Mouse (Mus musculus): ENCODE results near the gene Cyp2g1. TPM values are rescaled to one million over a fixed set of nuclear protein-coding genes. Genes with fewer than 3 reads are reported as not detected.
"Not testable (repeated sequence)": the region's sequence is repeated elsewhere in the genome, so short reads cannot be mapped to it uniquely, and the experiment has no call there.

Gene Cyp2g1
- total RNA-seq (2018; cell fraction: chromatin; rRNA removed), result not detected
- not detected for total RNA-seq (2018; cell fraction: cytosol; rRNA removed)
- total RNA-seq (2018; cell fraction: nucleus; rRNA removed), result not detected
- polyA plus RNA-seq (2018), result not detected in 3 replicates

DNA sequence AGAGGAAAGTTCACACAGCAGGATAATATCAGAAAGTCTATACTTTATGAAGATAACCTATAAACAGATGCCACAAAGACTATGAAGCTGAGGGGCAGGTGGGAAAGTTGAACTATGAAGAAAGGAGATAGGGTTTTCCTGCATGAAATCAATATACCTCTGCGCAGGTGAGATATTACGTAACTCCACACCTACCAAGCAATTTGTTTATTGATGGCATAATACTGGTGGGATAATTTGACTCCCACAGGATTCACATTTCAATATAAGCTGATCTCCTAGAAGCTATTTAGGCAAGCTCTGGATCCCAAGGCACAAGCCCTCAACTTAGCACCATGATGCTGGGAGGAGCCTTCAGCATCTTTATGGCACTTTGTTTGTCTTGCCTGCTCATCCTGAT, at the start of gene Cyp2g1:
Gene Cyp2g1, plus strand, starts transcription at position 301 of the 400 bp plus-strand sequence.
- no peak within 1 kb of the TSS for H3K4me3 ChIP-seq (ENCODE audit: inconsistent target)
- H3K27ac ChIP-seq, result no peak within 1 kb of the TSS
- no peaks in the 10 kb centered on the region for H3K79me2 ChIP-seq (ENCODE audit: inconsistent target)
- no peaks in the 10 kb centered on the region for H3K36me3 ChIP-seq (ENCODE audit: inconsistent target)
- WGBS (ENCODE audit: missing documents), result 87% methylated on average over 2 of the region's 2 CpGs

DNA sequence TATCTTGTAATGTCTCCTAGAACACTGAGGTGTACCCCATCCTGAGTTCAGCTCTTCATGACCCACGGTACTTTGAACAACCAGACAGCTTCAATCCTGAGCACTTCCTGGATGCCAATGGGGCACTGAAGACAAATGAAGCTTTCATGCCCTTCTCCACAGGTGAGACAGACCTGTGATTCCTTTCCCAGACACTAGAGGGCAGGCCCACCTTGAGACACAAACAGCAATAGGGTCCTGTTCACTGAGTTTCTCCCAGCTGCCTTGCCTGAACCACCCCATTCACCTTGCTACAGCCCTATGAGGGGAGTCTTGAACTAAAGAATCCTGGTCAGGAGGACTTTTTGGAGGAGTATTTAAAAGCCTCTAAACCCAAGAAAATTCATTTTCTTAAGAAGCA, 41.6 kb upstream of the Cyp2g1 start:
- no peaks in the 10 kb centered on the region for H3K36me3 ChIP-seq (ENCODE audit: inconsistent target)
- no peaks in the 10 kb centered on the region for H3K79me2 ChIP-seq (ENCODE audit: inconsistent target)
- no peak overlapping the region for H3K4me3 ChIP-seq (ENCODE audit: inconsistent target)
- 55% methylated on average over 1 of the region's 1 CpGs for WGBS (ENCODE audit: missing documents)
- no peak overlapping the region for H3K27ac ChIP-seq

DNA sequence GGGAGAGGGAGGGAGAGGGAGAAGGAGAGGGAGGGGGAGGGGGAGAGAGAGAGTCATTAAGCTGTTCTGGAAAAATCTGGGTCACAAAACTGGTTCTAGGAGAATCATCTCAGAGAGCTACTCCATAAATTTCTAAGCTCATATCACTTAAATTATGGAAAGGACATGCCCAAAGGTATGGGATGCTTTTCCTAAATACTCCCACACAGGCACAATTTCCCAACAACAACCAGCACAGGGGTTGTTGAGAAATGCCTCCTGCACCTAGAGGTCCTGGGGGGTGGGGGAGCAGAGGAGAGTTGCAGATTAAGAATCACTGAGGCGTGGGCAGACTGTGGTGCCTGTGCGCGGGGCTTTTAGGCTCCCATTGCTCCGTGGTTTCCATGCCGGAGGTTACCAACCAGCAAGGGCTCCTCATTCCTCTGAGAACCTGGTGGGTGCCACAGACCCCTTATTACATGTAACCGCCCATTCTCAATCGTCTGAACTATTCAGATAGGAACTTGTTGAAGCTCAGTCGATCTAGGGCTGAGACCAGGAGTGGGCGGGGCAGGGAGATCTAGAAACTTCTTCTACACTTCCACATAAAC, 38.7 kb upstream of the Cyp2g1 start:
- 85% methylated on average over 8 of the region's 9 CpGs for WGBS (ENCODE audit: missing documents)
- Histone ChIP-seq H3K36me3 (ENCODE audit: inconsistent target) (no peaks in the 10 kb centered on the region), H3K4me3 (ENCODE audit: inconsistent target) (no peak overlapping the region), H3K79me2 (ENCODE audit: inconsistent target) (no peaks in the 10 kb centered on the region), H3K27ac (no peak overlapping the region)

DNA sequence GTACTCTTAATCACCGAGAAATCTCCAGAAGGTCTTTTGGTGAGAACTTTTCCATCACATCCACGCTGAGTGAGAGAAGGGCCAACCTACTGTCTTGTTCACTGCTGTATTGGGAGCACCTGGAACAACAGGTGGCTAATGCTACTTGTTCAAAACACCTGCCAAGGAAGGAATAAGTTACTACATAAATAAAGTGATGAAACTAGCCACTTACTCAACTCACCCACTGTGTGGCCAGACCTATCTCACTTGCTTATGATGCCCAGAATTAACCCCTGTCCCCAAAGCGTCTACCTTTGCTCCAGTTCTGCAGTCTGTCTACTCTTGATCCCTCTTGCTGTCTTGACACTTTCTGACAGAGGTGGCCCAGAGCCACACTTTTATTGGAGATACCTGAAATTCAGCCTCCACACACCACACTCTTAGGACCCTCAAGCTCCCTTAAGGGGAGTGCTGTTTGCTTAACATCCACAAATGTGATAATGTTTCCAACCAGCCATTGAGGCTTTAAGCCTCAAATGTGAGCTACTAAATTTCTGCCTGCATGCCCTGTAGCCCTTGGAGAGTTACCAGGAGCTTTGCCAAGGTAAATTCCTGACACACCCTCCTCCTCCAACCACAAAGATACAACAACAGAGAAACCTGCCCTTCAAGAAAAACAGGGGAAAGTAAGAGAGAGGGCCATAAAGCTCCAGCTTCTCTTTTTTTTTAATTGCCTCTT, 35.7 kb upstream of the Cyp2g1 start:
- 89% methylated on average over 3 of the region's 3 CpGs for WGBS (ENCODE audit: missing documents)
- no peaks in the 10 kb centered on the region for H3K36me3 ChIP-seq (ENCODE audit: inconsistent target)
- no peaks in the 10 kb centered on the region for H3K79me2 ChIP-seq (ENCODE audit: inconsistent target)
- no peak overlapping the region for H3K27ac ChIP-seq
- H3K4me3 ChIP-seq (ENCODE audit: inconsistent target), result no peak overlapping the region

DNA sequence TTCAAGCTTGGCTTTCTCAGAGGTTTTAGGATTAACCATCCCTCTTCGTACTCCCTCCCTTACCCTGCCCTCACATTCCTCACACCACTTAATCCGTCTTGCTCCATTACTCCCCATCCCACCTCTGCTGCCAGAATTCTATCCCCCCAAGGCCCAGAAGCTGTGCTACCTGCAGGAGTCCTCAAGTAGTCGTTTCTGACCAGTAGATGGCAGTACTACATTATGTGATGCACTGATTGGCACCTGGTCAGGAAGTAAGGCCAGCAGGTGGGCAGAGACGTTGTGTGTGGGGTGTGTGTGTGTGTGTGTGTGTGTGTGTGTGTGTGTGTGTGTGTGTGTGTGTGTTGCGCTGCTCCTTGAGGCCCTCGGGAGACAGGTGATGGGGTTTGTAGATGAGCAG, 32.8 kb upstream of the Cyp2g1 start:
- Histone ChIP-seq H3K4me3 (ENCODE audit: inconsistent target) (no peak overlapping the region), H3K36me3 (ENCODE audit: inconsistent target) (no peaks in the 10 kb centered on the region), H3K27ac (no peak overlapping the region), H3K79me2 (ENCODE audit: inconsistent target) (no peaks in the 10 kb centered on the region)
- whole genome bisulfite sequencing (ENCODE audit: missing documents), result 26% methylated on average over 6 of the region's 6 CpGs

DNA sequence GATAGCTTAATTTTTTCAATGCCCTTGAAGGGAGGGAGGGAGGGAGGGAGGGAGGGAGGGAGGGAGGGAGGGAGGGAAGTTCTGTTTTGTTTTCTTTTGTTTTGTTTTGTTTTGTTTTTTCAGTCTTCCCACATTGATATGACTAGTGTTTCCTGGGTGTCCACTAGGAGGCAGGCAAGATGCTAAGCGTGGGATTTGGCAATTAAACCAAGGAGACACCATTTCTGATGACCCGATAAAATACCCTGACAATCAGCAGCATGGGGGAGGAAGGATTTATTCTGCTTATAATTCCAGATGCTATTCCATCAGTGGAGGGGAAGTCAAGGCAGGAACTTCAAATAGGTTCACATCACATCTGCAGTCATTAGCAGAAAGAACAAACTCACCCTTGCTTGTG, 30.9 kb upstream of the Cyp2g1 start:
- 64% methylated on average over 2 of the region's 2 CpGs for WGBS (ENCODE audit: missing documents)
- no peaks in the 10 kb centered on the region for H3K36me3 ChIP-seq (ENCODE audit: inconsistent target)
- no peaks in the 10 kb centered on the region for H3K79me2 ChIP-seq (ENCODE audit: inconsistent target)
- no peak overlapping the region for H3K4me3 ChIP-seq (ENCODE audit: inconsistent target)
- H3K27ac ChIP-seq, result no peak overlapping the region

DNA sequence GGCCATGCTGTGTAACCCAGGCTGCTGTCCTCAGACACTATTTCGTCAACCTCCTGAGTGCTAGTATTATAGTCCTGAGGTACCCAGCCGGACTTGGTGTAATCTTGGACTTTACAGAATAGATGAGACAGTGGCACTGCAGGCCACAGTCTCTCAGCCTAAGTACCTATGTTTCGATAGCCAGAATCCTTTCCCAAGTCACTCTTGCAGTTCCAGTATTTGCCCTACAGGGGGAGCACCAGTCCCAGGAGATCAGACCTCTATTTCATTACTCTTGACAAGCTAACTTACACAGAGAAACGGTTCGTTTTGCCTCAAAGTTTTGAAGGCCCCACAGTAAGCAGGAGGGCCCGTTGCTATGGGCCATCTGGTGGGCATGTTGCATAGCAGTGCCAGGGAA, 30.2 kb upstream of the Cyp2g1 start:
- Histone ChIP-seq H3K4me3 (ENCODE audit: inconsistent target) (no peak overlapping the region), H3K79me2 (ENCODE audit: inconsistent target) (no peaks in the 10 kb centered on the region), H3K27ac (no peak overlapping the region), H3K36me3 (ENCODE audit: inconsistent target) (no peaks in the 10 kb centered on the region)
- 35% methylated on average over 6 of the region's 6 CpGs for WGBS (ENCODE audit: missing documents)

DNA sequence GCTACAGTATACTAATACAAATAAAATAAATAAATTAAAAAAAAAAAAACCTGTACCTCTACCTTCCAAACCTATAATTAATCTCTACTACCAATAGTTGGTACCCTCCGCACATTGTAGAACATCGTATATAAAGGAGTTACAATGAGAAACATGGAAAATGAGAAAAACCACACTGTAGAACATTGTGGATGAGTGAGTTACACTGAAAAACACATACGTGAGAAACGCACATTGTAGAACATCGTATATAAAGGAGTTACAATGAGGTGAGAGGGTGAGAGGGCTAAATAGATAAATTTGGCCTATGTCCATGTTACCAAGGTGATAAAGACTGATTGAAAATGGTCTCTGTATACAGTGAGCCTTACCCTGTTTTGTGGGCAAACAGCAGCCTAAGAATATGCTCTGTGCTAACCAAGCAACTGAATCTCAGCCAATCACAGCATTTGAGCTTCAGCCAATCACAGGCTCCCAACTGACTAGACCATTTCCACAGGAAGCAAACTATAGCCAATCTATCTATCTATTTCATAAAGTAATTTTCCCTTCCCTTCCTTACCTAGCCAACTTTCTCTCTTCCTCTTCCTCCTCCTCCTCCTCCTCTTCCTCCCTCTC, 28.8 kb upstream of the Cyp2g1 start:
- 97% methylated on average over 5 of the region's 5 CpGs for WGBS (ENCODE audit: missing documents)
- Histone ChIP-seq H3K36me3 (ENCODE audit: inconsistent target) (no peaks in the 10 kb centered on the region), H3K79me2 (ENCODE audit: inconsistent target) (no peaks in the 10 kb centered on the region), H3K27ac (no peak overlapping the region), H3K4me3 (ENCODE audit: inconsistent target) (no peak overlapping the region)

DNA sequence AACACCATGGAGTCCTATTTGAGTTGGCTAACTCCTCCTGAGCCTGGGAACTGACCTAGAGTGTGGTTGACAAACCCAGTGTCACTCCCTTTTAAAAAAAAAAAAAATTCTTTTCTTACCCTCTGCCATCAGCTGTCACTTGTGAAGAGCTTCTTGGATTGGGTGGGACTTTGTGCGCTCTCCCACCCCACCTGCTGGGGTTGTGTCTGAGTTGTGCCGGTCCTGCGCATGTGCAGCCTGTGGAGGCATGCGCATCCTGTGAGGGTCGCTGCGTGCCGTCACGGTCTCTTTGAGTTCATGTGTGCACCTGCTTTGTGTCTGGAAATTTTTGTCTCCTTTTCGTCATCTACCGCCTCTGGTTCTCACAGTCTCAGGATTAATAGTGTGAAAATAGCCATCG, 28.2 kb upstream of the Cyp2g1 start:
- Histone ChIP-seq H3K4me3 (ENCODE audit: inconsistent target) (no peak overlapping the region), H3K79me2 (ENCODE audit: inconsistent target) (no peaks in the 10 kb centered on the region), H3K36me3 (ENCODE audit: inconsistent target) (no peaks in the 10 kb centered on the region), H3K27ac (no peak overlapping the region)
- WGBS (ENCODE audit: missing documents), result 17% methylated on average over 11 of the region's 11 CpGs

DNA sequence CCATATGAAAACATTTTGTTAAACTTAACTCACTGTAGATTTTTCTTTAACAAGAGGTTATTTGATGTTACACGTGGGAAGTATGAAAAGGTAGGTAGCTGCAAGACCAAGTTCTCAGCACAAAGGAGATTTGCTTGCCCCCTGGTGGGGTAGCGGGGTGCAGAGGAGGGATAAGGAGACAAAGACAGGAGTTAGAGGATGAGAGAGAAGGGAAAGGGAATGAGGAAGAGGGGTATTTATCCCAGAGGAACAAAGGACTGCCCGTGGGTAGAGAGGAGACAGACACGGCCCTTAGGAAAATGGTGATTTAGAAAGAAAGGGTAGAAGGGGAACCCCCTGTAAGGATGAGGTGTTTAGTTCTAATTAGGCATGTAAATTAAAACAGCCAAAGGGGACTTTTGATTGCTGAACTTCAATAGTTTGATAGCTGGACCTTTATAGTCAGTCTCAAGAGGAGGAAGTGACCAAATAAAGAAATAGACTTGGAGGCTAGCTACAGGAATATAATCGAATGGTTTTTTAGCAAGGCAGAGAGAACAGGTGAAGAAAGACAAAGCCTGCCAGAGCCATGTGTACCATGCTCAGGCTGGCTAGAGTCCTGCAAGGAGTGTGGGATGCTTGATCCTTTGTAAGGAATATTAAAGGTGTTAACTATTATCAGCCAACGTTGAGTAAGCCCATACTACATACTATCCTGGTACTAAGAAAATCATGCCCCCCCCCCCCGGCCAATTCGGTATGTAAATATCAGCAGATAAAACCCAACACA, 27.5 kb upstream of the Cyp2g1 start:
- Histone ChIP-seq H3K4me3 (ENCODE audit: inconsistent target) (no peak overlapping the region), H3K27ac (no peak overlapping the region), H3K36me3 (ENCODE audit: inconsistent target) (no peaks in the 10 kb centered on the region), H3K79me2 (ENCODE audit: inconsistent target) (no peaks in the 10 kb centered on the region)
- 23% methylated on average over 8 of the region's 8 CpGs for WGBS (ENCODE audit: missing documents)

DNA sequence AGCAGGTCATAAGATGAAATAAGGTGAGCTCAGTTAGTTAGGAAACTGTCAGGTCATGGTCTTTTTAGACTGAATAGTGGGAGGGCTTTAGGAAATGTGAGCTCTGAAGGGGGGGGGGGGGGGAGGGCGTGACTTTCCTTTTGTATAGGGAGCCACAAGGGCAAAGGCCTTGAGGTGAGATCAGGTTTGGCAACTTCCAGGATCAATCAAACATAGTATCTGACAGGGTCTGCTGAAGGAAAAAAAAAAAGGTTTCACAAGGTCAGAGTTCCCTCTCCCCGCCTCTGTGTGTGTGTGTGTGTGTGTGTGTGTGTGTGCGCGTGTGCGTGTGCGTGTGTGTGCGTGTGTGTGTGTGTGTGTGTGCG, 26.9 kb upstream of the Cyp2g1 start:
- no peak overlapping the region for H3K27ac ChIP-seq
- 33% methylated on average over 6 of the region's 8 CpGs for WGBS (ENCODE audit: missing documents)
- no peaks in the 10 kb centered on the region for H3K36me3 ChIP-seq (ENCODE audit: inconsistent target)
- H3K4me3 ChIP-seq (ENCODE audit: inconsistent target), result no peak overlapping the region
- H3K79me2 ChIP-seq (ENCODE audit: inconsistent target), result no peaks in the 10 kb centered on the region

DNA sequence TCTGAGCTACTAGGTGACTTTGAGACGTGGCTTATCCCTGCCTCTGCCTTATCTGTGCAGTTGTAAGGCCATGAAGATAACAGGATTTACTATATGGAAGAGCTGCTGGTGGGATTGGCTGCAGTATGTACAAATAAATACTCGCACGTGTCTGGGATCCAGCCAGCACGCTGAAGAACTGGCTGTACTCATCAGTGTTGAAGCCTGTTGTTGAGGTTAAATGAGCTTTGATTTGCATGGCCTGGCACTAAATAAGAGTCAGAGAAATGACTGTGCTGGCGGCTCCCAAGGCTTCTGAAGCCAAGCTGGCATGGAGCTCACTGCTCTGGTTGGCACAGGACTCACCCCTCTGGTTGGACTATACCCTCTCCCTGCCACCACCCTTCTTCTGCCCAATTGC, 25.5 kb upstream of the Cyp2g1 start:
- H3K79me2 ChIP-seq (ENCODE audit: inconsistent target), result no peaks in the 10 kb centered on the region
- H3K4me3 ChIP-seq (ENCODE audit: inconsistent target), result no peak overlapping the region
- H3K36me3 ChIP-seq (ENCODE audit: inconsistent target), result no peaks in the 10 kb centered on the region
- H3K27ac ChIP-seq, result no peak overlapping the region
- WGBS (ENCODE audit: missing documents), result 80% methylated on average over 5 of the region's 5 CpGs

DNA sequence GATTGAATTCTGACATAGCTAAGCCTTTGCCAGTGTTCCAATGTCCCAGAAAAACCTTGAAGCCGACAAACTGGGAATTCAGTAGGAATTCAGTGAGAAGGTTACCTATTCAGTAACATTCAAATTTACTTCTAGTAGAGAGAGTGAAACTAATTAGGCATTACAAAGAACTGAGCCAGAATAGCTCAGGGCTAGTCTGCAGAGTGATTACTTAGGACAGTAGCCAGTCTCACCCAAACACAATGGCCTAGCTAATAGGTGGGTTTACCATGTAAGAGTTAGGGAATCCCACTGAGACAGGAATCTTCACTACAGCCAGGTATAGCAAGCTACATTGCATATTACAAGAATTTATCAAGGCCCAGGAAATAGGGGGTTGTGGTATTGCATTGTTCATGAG, 22.7 kb upstream of the Cyp2g1 start:
- WGBS (ENCODE audit: missing documents), result 50% methylated on average over 1 of the region's 1 CpGs
- H3K36me3 ChIP-seq (ENCODE audit: inconsistent target); H3K27ac ChIP-seq; H3K4me3 ChIP-seq (ENCODE audit: inconsistent target); H3K79me2 ChIP-seq (ENCODE audit: inconsistent target): not testable (repeated sequence)

DNA sequence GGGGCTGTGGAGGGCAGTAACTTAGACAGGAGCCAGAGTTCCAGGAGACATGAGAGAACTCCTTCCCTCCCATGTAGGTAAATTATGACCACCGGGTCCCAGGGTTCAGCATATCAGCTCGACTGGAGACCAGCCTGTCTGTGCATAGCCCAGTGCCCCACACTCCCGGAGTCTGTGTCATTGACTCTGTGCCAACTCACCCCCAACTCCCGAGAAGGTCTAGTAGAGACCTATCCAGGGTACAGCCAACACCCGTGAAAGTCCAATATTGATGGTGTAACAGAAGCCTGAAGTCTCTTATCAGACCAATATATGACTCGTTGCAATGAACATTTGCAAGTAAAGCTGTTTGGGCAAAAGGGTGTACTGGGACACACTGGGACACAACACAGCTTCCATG, 18.7 kb upstream of the Cyp2g1 start:
- Histone ChIP-seq H3K36me3 (ENCODE audit: inconsistent target) (no peaks in the 10 kb centered on the region), H3K4me3 (ENCODE audit: inconsistent target) (no peak overlapping the region), H3K79me2 (ENCODE audit: inconsistent target) (no peaks in the 10 kb centered on the region), H3K27ac (no peak overlapping the region)
- WGBS (ENCODE audit: missing documents), result 79% methylated on average over 6 of the region's 6 CpGs

DNA sequence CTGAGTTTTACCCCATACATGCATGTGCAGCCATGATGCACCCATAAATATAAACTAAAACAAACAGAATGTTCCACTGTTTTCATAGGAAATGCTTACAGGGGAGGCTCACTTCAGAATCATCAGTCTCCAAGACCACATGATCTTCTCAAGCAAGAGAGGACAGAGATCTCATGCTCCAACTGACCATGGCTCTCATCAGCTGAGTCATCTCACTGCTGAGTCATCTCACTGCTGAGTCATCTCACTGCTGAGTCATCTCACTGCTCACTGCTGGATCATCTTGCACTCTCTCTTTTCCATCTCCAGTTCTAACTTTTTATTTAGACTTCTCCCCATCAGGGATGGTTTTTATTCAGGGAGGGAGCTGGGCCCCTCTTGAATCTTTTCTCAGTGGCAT, 8.6 kb upstream of the Cyp2g1 start:
- Histone ChIP-seq H3K27ac (no peak overlapping the region), H3K79me2 (ENCODE audit: inconsistent target) (no peaks in the 10 kb centered on the region), H3K4me3 (ENCODE audit: inconsistent target) (no peak overlapping the region), H3K36me3 (ENCODE audit: inconsistent target) (no peaks in the 10 kb centered on the region)
